In genomic region chr10:4267481-4267880, GRCm38 (mm10) we compare ENCODE assay signal across 8 mouse cellular contexts. TPM values are rescaled to one million over a fixed set of nuclear protein-coding genes. Genes with fewer than 3 reads are reported as not detected.
DNase-seq lines count a peak whose midpoint lies in the region; ATAC-seq and TF ChIP-seq lines count a peak whose summit lies in the region.

No protein-coding gene starts in this region.

- WGBS in heart, embryonic 10.5 days = 78% methylated on average over 7 of the region's 7 CpGs
- WGBS in forebrain, postnatal 0 days = 71% methylated on average over 7 of the region's 7 CpGs

- TF ChIP-seq CTCF in forebrain, postnatal 0 days (IDR thresholded peaks at IDR 0.05; ENCODE audit: low read depth) = no peak

- no peaks in the 10 kb centered on the region for H3K36me3 ChIP-seq in heart, embryonic 10.5 days
- no peaks in the 10 kb centered on the region for H3K36me3 ChIP-seq in forebrain, postnatal 0 days (ENCODE audit: insufficient read depth)

- H3K4me2 ChIP-seq in forebrain, postnatal 0 days (ENCODE audit: low read depth) = peak overlapping the region; percentile 78

- ATAC-seq in forebrain, postnatal 0 days = no peak

- H3K4me3 ChIP-seq in heart, embryonic 10.5 days = peak overlapping the region; percentile 88
- H3K4me3 ChIP-seq in forebrain, postnatal 0 days (ENCODE audit: low read depth, low read length) = peak overlapping the region; percentile 65

- no peak overlapping the region for H3K27ac ChIP-seq in heart, embryonic 10.5 days
- no peak overlapping the region for H3K27ac ChIP-seq in forebrain, postnatal 0 days (ENCODE audit: low read depth, low read length)

- H3K9me3 ChIP-seq in heart, embryonic 10.5 days = no peaks in the 10 kb centered on the region
- no peaks in the 10 kb centered on the region for H3K9me3 ChIP-seq in forebrain, postnatal 0 days (ENCODE audit: low read length)

- no peak overlapping the region for H3K9ac ChIP-seq in forebrain, postnatal 0 days

- DNase-seq in heart, embryonic 10.5 days (ENCODE audit: low spot score) = no peak
- DNase-seq in heart, adult 11 months = no peak
- peak; percentile 85 for DNase-seq in R1 (ENCODE audit: low read depth, low spot score)
- peak; percentile 17 for DNase-seq in forebrain, postnatal 0 days
- DNase-seq in lung, postnatal 14 days = peak; percentile 22
- DNase-seq in layer of hippocampus, postnatal 25 days (ENCODE audit: extremely low spot score in 1 of 2, low spot score in 1 of 2) = no peak
- DNase-seq in urinary bladder, postnatal 36 days (ENCODE audit: low spot score in 2 of 2) = no peak
- no peak for DNase-seq in urinary bladder, postnatal 10 days (ENCODE audit: low spot score)

- no peaks in the 10 kb centered on the region for H3K27me3 ChIP-seq in heart, embryonic 10.5 days (ENCODE audit: insufficient read depth, poor library complexity, severe bottlenecking)
- no peaks in the 10 kb centered on the region for H3K27me3 ChIP-seq in forebrain, postnatal 0 days (ENCODE audit: insufficient read depth, low read length)

- peaks cover 16% of the 10 kb centered on the region for H3K4me1 ChIP-seq in heart, embryonic 10.5 days
- no peaks in the 10 kb centered on the region for H3K4me1 ChIP-seq in forebrain, postnatal 0 days (ENCODE audit: insufficient read depth)

RNA-seq across cellular contexts. Expression of gene Akap12, which starts 1.3 kb away (rescaled TPM):
- polyA plus RNA-seq in heart, embryonic 10.5 days (2016; fragmentation: Nextera tagmentation; extraction: Ambion mirVana) = 49.6 and 60.0 TPM in 2 replicates
- total RNA-seq in forebrain, postnatal 0 days (2014; rRNA removed) = 50.5 and 52.4 TPM in 2 replicates
- polyA plus RNA-seq in forebrain, postnatal 0 days (2015; fragmentation: Nextera tagmentation; extraction: Ambion mirVana) = 22.1 and 28.3 TPM in 2 replicates
- total RNA-seq in layer of hippocampus, postnatal 25 days (2021) = 10 to 100 TPM; 10.8 to 11.6 TPM

Comparison
In these comparisons a context has a peak if more than half of its experiments do, and no peak if none do; other contexts are left out.
1. DNase-seq: peak in R1 (single experiment), forebrain, postnatal 0 days (single experiment) and lung, postnatal 14 days (single experiment); none in heart, embryonic 10.5 days (single experiment), heart, adult 11 months (single experiment), layer of hippocampus, postnatal 25 days (0 of 2), urinary bladder, postnatal 36 days (0 of 2) and urinary bladder, postnatal 10 days (single experiment).